Mouse (Mus musculus) effector memory CD4-positive, alpha-beta T cell, adult 5 months (primary cell): ENCODE measurements around the gene Tbce. TPM values are rescaled to one million over a fixed set of nuclear protein-coding genes. Genes with fewer than 3 reads are reported as not detected.

Experiments
- polyA plus RNA-seq: library from polyadenylated mRNA; unstranded; fragments of 100-300 nt; shearing (Covaris generic); gene quantifications from one replicate; pipeline ENCODE4 v1.2.1, GENCODE M21; 2017

The Tbce gene
- 66.5 TPM for polyA plus RNA-seq

GRCm38 (mm10) chr13:14039292-14039965 is at the start of gene Tbce:
TSS of gene Tbce (minus strand) at chr13:14039638.

GRCm38 (mm10) chr13:14063013-14063941 is 23.8 kb upstream of the Tbce start, which contains the start of the genes Arid4b and Ggps1:
TSS of gene Arid4b (plus strand) at chr13:14063232.
TSS of gene Ggps1 (minus strand) at chr13:14063488.

GRCm38 (mm10) chr13:13953874-13954832 is 85.3 kb downstream of the Tbce start, which contains the start of gene B3galnt2:
TSS of gene B3galnt2 (plus strand) at chr13:13954469.

Other genes starting within 250 kb of the Tbce start
- gene B3galnt2, start 85.2 kb downstream of the Tbce start, polyA plus RNA-seq: 25.4 TPM
- 166 TPM for gene Arid4b, start 23.6 kb upstream of the Tbce start, polyA plus RNA-seq
- gene Ggps1, start 23.9 kb upstream of the Tbce start, polyA plus RNA-seq: 94.9 TPM